Mouse (Mus musculus) spleen, postnatal 4 days (tissue): ENCODE results near the gene Itgal.

Source experiments
- DNase-seq, 2 experiments: peaks; one replicate each; pipeline ENCODE4 v3.0.0; 2022; ENCODE audit warnings: low spot score in 2 of 2

The Itgal gene

DNA sequence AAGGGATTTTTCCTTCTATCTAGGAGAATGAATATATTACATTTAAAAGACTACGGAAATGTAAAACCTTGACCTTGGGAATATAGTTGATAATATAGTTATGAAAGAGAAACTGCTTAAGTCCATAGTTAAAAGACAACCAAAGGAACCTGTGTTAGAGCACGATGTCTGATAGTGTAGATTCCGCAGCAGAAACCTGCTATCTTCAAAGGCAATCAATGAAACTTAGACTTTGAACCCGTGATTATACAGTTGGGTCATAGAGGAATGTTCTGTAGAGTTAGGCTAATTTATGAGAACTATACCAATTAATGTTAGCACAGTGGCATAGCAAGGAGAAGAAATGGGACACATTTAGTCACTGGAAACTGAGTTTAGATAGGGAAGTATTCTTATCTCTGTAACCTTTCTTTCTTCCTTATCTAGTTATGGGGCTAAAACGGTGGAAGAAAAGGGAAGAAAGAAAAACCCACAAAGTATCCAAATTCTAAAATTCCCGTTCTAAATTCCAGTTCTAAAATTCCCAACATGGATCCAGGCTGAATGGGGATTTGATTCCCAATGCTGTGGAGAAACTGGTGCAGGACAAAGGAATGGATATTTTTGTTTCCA, 82.4 kb downstream of the Itgal start:
- no peak for DNase-seq
